Mouse (Mus musculus): ENCODE results near the gene Abca2.

Abca2 gene

GRCm38 (mm10) chr2:25457022-25457896 is 28.8 kb downstream of the Abca2 start:
- in situ Hi-C loops (cut with MboI; ENCODE audit: unreplicated experiment in 2 of 2) = no loop called here

DNA sequence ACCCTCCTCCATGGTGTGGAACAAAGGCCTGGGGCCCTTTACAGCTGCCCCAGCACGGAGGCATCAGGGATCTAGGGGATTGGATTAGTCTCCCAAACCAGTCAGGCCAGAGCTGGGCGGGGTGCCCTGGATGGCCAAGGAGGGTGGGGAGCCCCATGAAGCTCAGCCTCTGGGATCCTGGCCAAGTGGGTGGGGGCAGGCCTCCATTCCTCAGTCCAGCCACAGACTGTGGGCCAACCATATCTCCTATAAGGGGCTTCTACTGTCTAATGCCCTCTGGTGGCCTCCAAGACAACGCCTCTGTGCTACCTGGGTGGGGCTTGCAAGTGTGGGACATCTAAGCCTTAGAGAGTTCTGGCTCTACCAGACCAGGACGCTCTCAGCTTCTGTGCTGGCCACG is 30.4 kb downstream of the Abca2 start:
- in situ Hi-C loops (cut with MboI; ENCODE audit: unreplicated experiment in 2 of 2) = no loop called here

DNA sequence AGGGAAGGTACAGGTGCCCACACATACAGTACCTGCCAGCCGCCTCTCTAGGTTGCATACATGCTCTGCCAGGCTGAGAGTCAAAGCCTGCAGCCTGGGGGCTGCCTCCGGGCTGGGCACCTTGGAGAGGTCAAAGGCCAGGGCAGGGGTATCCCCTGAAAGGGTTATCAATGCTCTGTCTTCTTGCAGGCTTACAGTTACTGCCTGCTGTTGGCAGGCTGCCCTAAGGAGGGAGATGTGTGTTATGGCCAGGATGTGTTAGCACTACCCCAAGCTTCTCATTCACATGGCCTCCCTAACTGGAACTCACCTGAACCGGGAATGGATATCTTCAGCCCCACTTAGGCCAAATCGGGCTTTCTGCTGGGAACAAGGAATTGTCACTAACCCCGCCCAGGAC is 31.6 kb downstream of the Abca2 start:
- in situ Hi-C loops (cut with MboI; ENCODE audit: unreplicated experiment in 2 of 2) = no loop called here

DNA sequence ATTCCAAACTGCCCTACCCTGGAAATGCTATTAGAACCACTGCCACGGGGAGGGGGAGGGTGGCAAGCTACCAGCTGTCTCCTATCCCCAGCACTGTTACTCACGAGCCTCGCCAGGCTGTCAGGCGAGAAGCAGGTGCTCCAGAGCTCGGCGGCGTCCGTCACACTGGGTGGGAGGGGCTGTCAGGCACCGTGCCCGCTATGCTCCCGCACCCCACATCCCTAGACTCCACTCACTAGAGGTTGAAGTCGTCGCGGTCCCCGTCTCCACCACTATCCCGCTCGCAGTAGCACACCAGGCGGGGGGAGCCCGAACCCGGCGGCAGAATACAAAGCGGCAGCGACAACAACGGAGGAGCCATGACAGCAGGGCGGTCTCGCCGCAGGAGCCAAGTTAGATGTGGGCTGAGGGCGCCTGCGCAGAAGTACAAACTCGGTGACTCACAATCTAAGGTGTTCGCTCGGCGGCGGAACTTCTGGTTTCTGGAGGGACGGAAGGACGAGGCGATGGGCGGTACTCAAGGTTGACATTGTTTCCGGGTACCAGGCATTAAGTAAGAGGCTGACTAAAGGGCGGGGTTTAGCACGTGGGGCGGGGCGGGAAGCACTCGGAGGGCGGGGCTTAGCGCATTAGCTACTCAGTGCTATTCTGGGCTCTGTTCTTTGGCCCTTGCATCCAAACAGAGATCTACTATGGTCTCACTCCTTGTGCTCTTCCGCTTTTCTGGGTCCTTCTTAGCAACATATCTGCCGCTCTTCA is 32.2 kb downstream of the Abca2 start, which contains the start of gene Paxx:
Gene Paxx (minus strand): TSS at position 544 of the 759 bp plus-strand sequence.
- in situ Hi-C loops (cut with MboI; ENCODE audit: unreplicated experiment in 2 of 2) = no loop called here

DNA sequence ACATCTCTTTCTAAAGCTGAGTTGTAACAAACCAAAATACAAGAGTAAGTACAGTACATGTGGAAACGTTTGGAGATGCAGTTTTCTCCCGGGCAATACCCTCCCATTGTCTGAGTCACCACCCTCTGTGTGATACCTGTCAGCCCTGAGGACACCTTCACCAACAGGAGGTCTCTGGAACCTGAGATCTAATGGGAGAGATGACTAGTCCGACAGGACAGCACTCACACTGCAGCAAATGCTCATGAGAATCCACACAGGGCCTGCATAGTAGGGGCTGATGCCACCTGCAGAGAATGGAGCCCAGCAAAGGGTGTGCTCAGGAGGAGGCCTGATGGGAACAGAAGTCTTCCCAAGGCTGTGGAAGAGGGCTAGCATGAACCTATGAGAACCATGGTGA is 32.9 kb downstream of the Abca2 start:
- in situ Hi-C loops (cut with MboI; ENCODE audit: unreplicated experiment in 2 of 2) = no loop called here

DNA sequence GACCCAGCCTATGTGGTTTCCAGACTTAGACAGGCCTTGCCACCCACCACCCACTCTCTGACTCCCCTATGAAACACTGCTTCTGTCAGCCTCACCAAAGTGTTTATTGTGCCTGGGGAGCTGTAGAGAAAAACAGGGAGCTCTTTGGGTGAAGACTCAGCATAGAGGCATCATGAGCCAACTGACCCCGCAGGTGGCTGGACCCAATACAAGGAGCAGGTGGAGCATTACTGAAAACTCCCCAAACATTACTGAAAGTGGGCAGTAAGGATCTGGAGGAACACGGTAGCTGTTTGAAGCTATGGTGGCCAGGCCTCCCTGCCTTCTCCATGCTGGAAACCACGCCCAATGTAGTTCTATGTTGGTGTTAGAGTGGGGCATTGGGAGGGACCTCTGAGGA is 35.1 kb downstream of the Abca2 start:
- in situ Hi-C loops (cut with MboI; ENCODE audit: unreplicated experiment in 2 of 2) = no loop called here

- in situ Hi-C loops (cut with MboI; ENCODE audit: unreplicated experiment in 2 of 2) = no loop called here
Measured at GRCm38 (mm10) chr2:25465256-25465655, 36.8 kb downstream of the Abca2 start.

GRCm38 (mm10) chr2:25465816-25466635 is 37.5 kb downstream of the Abca2 start:
- in situ Hi-C loops (cut with MboI; ENCODE audit: unreplicated experiment in 2 of 2) = no loop called here

DNA sequence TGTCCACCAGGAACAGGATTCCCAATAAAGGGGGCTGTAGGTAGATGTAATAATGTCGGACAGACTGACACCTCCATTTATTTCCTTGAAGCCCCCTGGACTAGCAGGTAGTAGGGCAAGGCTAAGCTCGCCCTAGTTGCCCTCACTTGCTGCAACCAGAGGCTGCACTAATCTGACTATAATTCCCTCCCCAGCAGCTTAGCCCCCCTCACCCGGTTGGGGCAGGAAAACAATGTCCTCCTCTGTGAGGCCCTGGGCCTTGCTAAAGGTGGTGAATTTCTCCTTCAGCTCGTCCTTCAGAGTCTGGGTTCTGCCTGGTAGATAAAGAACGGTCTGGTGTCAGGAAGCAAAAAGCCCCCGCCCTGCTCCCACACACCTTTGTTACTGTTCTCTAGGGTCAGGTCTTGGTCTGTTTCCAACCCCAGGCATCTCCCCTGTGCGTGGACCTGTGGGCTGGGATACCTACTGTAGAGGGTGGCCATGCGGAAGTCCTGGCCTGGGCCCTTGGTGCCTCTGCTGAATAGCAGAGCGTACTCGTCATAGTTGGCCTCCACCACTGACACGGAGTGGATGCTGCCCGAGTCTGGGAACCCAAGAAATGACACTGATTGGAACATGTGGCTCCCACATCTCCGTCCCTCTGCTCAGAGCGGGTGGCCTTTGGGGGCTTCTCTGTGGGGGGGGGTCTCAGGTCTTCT is 39.3 kb downstream of the Abca2 start:
- in situ Hi-C loops (cut with MboI; ENCODE audit: unreplicated experiment in 2 of 2) = no loop called here

- in situ Hi-C loops (cut with MboI; ENCODE audit: unreplicated experiment in 2 of 2) = no loop called here
Measured at GRCm38 (mm10) chr2:25468962-25469915, 40.7 kb downstream of the Abca2 start.

GRCm38 (mm10) chr2:25469969-25470368 is 41.5 kb downstream of the Abca2 start, which contains the start of gene Ptgds:
Gene Ptgds (minus strand): TSS chr2:25470046.
- in situ Hi-C loops (cut with MboI; ENCODE audit: unreplicated experiment in 2 of 2) = no loop called here

DNA sequence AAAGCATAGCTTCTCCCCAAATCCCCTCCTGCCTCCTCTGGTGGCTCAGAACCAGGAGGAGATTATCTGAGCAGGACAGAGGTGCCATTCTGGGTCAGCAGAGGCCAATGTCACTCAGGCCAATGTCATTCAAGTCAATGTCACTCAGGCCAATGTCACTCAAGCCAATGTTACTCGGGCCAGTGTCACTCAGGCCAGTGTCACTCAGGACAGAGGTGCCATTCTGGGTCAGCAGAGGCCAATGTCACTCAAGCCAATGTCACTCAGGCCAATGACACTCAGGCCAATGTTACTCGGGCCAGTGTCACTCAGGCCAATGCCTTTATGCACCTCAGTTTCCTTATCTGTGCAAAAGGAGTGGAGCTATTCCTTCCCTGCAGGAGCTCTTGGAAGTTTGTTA is 44.0 kb downstream of the Abca2 start:
- in situ Hi-C loops (cut with MboI; ENCODE audit: unreplicated experiment in 2 of 2) = no loop called here

DNA sequence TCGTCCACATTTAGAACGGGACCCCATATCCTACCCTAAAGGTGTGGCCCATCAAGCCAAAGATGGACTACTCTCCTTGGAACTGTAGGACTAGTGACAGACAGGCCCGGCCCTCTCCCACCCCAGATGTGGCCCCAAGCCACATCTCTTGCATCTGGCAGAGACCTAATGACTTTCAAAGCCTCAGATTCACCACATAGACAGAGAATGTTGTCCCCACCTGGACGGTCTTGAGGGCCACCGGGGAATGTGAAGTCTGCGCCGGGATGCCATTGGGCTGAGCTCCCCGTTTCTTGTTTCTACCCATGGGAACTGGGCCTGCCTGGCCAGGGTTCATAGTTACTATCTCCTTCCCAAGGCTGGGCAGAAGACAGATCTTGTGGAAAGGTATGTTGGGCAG is 49.0 kb downstream of the Abca2 start:
- in situ Hi-C loops (cut with MboI; ENCODE audit: unreplicated experiment in 2 of 2) = no loop called here

DNA sequence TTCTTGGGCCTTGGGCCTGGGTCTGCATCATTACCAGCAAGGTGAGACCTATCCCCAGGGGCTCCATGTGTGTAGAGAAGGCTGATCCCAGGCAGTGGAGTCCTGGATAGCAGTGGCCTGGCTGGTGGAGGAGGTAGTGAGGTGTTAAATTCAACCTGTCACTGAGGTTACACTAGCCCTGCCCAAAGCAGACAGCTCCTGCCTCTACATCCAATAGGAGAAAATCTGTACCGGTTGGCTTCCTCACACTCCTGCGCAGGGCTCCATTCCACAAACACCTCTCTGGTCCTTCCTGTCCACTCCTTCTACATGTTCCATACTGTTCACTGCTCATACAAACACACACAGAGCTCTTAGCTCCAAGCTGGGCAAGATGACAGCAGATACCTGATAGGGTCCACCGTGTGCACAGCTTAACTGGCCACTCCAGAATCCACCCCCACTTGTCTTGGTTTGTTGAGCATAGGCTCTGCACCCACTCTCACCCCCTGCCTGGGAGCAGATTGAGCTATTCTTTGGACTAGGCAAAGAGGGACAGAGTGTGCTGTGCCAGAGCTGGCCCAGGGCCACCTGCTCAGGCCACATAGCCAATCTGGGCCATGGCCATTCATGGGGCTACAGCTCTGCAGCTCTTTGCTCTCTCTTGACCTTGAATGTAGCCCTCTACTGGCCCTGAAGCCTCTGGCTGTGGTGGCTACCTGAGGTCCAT is 49.6 kb downstream of the Abca2 start:
- in situ Hi-C loops (cut with MboI; ENCODE audit: unreplicated experiment in 2 of 2) = no loop called here

- in situ Hi-C loops (cut with MboI; ENCODE audit: unreplicated experiment in 2 of 2) = loop anchor here (5.0 kb wide), 2 partner anchors 57 to 197 kb away; partner anchors contain the start of gene Fut7 (in 2 of the 2)
Measured at GRCm38 (mm10) chr2:25479551-25480311, 51.2 kb downstream of the Abca2 start.

DNA sequence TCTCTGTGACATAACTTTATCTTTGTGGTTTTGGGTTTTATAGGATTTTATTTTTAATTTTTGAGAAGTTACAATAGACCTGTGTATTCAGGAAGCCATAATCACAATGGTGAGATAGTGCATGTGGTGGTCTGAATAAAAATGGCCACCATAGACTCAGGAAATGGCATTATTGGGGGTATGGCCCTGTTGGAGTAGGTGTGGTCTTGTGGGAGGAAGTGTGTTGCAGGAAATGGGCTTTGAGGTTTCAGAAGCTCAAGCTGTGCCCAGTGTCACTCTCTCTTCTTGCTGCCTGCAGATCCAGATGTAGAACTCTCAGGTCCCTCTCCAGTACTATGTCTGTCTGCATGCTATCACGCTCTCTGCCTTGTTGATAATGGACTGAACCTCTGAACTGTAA is 52.0 kb downstream of the Abca2 start:
- in situ Hi-C loops (cut with MboI; ENCODE audit: unreplicated experiment in 2 of 2) = loop anchor here (5.0 kb wide), 2 partner anchors 58 to 198 kb away; partner anchors contain the start of gene Fut7 (in 2 of the 2)

GRCm38 (mm10) chr2:25482969-25483368 is 54.5 kb downstream of the Abca2 start:
- in situ Hi-C loops (cut with MboI; ENCODE audit: unreplicated experiment in 2 of 2) = loop anchor here (5.0 kb wide), 2 partner anchors 61 to 201 kb away; partner anchors contain the start of gene Fut7 (in 2 of the 2)

Measured in v-Abl transformed pro-B cells (cell line).